Mouse (Mus musculus): ENCODE results near the gene Aco2. TPM values are rescaled to one million over a fixed set of nuclear protein-coding genes. Genes with fewer than 3 reads are reported as not detected.

Gene Aco2
- polyA plus RNA-seq, 1 experiment, result 110 TPM

DNA sequence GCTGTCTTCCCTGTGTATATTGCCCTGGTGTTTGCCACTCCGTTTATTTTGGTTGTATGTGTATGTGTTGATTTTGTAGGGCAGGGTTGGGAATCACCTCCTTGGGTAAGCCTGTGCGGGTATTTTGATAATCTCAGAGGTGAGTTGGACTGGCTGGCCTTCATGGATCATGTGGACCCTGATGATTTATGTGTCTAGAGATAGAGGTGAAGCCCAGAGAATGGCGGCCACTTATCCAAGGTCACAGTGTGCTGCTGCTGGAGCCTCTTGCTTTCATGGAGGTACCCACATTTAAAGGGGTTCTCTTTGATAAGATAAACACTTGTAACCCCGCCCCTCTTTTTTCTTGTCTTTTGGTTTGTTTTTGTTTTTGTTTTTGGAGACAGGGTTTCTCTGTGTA is 67.7 kb downstream of the Aco2 start:
- TF ChIP-seq GATA1 (IDR thresholded peaks at IDR 0.05; ENCODE audit: borderline replicate concordance, low read length), result no peak
- no peak for TF ChIP-seq FLI1 (IDR thresholded peaks at IDR 0.05; ENCODE audit: low read length)
- H3K36me3 ChIP-seq (replicated peaks; ENCODE audit: low read length), result no peaks in the 10 kb centered on the region
- H3K4me3 ChIP-seq (replicated peaks), result no peak overlapping the region
- no peaks in the 10 kb centered on the region for H3K9me3 ChIP-seq
- H3K27me3 ChIP-seq (replicated peaks), result peaks cover 25% of the 10 kb centered on the region
- H3K4me1 ChIP-seq, result peaks cover 58% of the 10 kb centered on the region

DNA sequence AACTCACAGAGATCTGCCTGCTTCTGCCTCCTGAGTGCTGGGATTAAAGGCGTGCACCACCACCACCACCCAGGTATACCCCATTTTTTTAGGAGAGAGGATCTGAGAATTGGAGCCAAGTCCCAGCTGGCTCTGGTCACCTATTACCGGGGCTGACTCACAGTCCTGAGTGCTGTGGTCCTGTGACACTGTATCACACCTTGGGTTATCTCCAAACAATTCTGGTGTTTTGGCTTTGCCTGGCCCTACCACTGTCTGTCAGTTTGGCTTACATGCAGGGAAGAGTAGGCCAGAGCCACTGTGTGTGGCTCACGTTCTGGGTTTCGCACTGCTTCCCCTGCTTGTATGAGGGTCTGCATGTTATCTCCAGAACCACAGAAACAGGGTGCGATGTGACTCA is 68.1 kb downstream of the Aco2 start:
- H3K9me3 ChIP-seq, result no peaks in the 10 kb centered on the region
- no peak for TF ChIP-seq FLI1 (IDR thresholded peaks at IDR 0.05; ENCODE audit: low read length)
- TF ChIP-seq GATA1 (IDR thresholded peaks at IDR 0.05; ENCODE audit: borderline replicate concordance, low read length), result no peak
- no peaks in the 10 kb centered on the region for H3K36me3 ChIP-seq (replicated peaks; ENCODE audit: low read length)
- peaks cover 58% of the 10 kb centered on the region for H3K4me1 ChIP-seq
- H3K27me3 ChIP-seq (replicated peaks), result peaks cover 26% of the 10 kb centered on the region
- H3K4me3 ChIP-seq (replicated peaks), result no peak overlapping the region

DNA sequence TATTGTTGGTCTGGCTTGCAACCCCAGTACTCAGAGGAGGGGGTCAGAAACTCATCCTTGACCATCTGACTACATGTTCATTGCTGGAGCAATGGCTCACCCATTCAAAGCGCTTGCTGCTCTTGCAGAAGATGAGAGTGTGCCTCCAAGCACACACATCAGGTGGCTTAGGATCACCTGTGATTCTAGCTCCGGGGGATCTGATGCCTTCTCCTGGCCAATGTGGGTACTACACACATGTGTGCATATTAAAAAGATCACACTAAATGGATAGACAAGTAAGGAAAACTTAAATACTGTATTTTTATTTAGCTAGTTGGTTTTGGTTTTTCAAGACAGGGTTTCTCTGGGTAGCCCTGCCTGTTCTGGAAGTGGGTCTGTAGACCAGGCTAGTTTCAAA is 68.9 kb downstream of the Aco2 start:
- peaks cover 51% of the 10 kb centered on the region for H3K4me1 ChIP-seq
- no peak for TF ChIP-seq GATA1 (IDR thresholded peaks at IDR 0.05; ENCODE audit: borderline replicate concordance, low read length)
- TF ChIP-seq FLI1 (IDR thresholded peaks at IDR 0.05; ENCODE audit: low read length), result no peak
- no peaks in the 10 kb centered on the region for H3K9me3 ChIP-seq
- no peak overlapping the region for H3K4me3 ChIP-seq (replicated peaks)
- H3K36me3 ChIP-seq (replicated peaks; ENCODE audit: low read length), result no peaks in the 10 kb centered on the region
- peaks cover 26% of the 10 kb centered on the region for H3K27me3 ChIP-seq (replicated peaks)

DNA sequence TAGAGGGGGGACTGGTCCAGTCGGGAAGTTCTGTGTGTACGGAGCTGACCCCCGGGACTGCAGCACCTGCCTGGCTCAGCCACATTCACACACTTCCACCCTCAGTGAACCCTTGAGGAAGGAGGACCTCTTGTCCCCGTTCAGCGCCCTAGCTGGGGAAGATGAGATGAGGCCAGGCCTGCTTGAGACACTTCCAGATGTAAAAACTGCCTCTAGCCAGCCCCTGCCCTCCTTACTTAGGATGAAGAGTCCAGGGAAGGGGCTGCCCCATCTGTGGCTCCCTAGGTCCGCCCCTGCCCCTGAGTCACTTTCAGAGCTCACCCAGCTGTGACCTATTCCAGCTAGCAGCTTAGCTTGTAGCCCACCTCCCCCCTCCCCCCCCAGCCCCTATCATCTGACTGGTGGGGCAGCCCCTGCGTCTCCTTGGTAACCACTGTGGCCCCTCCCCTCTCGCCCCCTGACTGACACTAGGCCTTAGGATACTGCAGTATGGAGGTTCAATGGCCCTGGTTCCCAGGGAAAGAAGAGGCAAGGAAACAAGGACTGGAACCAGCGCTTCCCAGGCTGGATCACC is 71.2 kb downstream of the Aco2 start:
- Histone ChIP-seq H3K4me1 (peaks cover 35% of the 10 kb centered on the region), H3K4me3 (replicated peaks) (no peak overlapping the region), H3K9me3 (peaks cover 6% of the 10 kb centered on the region; the same call in 1 of the 2 replicates), H3K27me3 (replicated peaks) (peaks cover 13% of the 10 kb centered on the region), H3K36me3 (replicated peaks; ENCODE audit: low read length) (no peaks in the 10 kb centered on the region)
- TF ChIP-seq GATA1 (IDR thresholded peaks at IDR 0.05; ENCODE audit: borderline replicate concordance, low read length) (no peak), FLI1 (IDR thresholded peaks at IDR 0.05; ENCODE audit: low read length) (no peak)

DNA sequence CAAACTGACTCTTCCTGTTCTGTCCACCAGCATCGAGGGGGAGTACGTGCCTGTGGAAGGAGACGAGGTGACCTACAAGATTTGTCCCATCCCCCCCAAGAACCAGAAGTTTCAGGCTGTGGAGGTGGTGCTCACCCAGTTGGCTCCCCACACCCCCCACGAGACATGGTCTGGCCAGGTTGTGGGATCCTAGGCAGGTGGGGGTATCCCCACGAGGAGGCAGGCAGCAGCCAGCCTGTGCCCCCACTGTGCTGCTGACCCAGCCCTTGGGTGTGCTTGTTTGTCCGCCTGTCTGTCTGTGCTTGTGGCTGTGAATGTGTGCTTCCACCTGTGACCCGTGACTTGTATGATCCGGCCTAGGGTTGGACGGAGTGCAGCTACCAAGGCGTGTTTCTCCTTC is 77.0 kb downstream of the Aco2 start:
- Histone ChIP-seq H3K4me3 (replicated peaks) (no peak overlapping the region), H3K27me3 (replicated peaks) (peaks cover 15% of the 10 kb centered on the region), H3K4me1 (peaks cover 22% of the 10 kb centered on the region), H3K36me3 (replicated peaks; ENCODE audit: low read length) (peaks cover 37% of the 10 kb centered on the region), H3K9me3 (peaks cover 6% of the 10 kb centered on the region; the same call in 1 of the 2 replicates)
- TF ChIP-seq FLI1 (IDR thresholded peaks at IDR 0.05; ENCODE audit: low read length) (no peak), GATA1 (IDR thresholded peaks at IDR 0.05; ENCODE audit: borderline replicate concordance, low read length) (no peak)

DNA sequence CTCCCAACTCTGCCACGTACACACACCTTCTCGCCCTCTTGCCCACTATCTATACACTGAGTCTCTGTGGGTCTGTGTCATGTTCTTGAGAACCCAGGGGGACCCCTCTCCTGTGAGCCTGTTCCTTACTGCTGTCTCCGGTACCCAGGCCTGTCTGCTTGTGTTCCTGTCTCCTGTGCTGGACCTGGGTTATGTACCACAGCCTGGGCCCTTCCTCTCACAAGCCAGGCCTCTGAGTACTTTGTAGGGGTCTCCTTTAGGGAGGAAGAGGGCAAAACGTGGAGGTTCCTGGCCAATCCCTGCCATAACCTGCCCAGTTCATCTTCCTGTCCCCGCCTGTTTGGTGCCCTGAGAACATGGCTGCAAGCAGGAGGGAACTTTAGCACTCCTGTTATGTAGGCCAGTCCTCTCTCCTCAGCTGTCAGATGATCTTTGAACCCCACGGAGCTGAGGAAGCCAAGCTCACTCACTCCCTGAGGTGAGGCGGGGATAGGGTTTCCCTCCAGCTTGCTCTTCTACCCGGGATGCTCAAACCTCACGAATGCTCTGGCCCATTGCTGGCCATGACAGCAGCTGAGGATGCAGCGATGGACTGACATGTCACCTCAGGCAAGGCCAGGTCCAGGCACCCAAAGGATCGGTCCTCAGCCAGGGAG is 77.5 kb downstream of the Aco2 start:
- TF ChIP-seq GATA1 (IDR thresholded peaks at IDR 0.05; ENCODE audit: borderline replicate concordance, low read length), result no peak
- TF ChIP-seq FLI1 (IDR thresholded peaks at IDR 0.05; ENCODE audit: low read length), result no peak
- H3K9me3 ChIP-seq, result peaks cover 6% of the 10 kb centered on the region; the same call in 1 of the 2 replicates
- H3K4me3 ChIP-seq (replicated peaks), result no peak overlapping the region
- H3K27me3 ChIP-seq (replicated peaks), result peaks cover 15% of the 10 kb centered on the region
- H3K36me3 ChIP-seq (replicated peaks; ENCODE audit: low read length), result peaks cover 43% of the 10 kb centered on the region
- peaks cover 22% of the 10 kb centered on the region for H3K4me1 ChIP-seq

DNA sequence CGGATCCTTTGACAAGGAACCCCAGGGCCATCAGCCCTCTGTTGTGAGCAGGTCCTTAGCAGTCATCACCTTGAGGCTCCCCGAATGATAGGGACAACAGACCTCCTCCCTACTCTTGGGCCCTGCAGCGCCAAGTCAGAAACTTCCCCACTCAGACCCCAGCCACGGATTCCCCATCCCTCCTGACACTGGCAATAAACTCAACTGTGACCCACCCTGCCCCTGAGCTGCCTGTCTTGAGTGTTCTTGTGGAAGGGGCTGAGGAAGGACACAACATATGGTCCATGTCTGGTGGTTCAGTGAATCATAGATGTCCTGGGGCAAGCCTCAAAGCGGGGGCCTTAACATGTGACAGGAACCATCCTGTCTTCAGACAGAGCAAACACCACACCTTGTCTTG is 78.6 kb downstream of the Aco2 start:
- H3K36me3 ChIP-seq (replicated peaks; ENCODE audit: low read length), result peaks cover 54% of the 10 kb centered on the region
- TF ChIP-seq FLI1 (IDR thresholded peaks at IDR 0.05; ENCODE audit: low read length) (no peak), GATA1 (IDR thresholded peaks at IDR 0.05; ENCODE audit: borderline replicate concordance, low read length) (no peak)
- peaks cover 12% of the 10 kb centered on the region for H3K27me3 ChIP-seq (replicated peaks)
- H3K9me3 ChIP-seq, result peaks cover 6% of the 10 kb centered on the region; the same call in 1 of the 2 replicates
- H3K4me1 ChIP-seq, result peaks cover 22% of the 10 kb centered on the region
- H3K4me3 ChIP-seq (replicated peaks), result no peak overlapping the region

DNA sequence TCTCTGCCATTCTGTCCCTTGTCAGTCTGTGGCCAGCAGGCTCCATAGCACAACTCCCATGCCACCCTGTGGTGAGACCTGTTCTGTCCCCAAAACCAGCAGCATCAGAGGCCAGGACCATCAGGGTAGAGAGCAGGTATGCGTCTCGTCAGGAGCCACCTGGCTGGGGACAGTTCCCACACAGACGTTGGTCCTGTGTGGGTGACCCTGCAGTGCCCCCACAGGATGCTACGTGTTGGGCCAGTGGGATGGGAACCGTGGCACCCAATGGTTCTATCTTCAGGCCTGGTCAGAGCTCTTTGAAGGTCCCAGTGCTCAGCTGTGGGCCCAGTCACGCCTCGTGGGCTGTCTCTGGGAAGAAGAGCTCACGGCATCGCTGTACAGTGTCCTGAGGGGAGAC is 79.0 kb downstream of the Aco2 start:
- peaks cover 6% of the 10 kb centered on the region; the same call in 1 of the 2 replicates for H3K9me3 ChIP-seq
- TF ChIP-seq GATA1 (IDR thresholded peaks at IDR 0.05; ENCODE audit: borderline replicate concordance, low read length) (no peak), FLI1 (IDR thresholded peaks at IDR 0.05; ENCODE audit: low read length) (no peak)
- H3K4me1 ChIP-seq, result peaks cover 22% of the 10 kb centered on the region
- H3K36me3 ChIP-seq (replicated peaks; ENCODE audit: low read length), result peaks cover 58% of the 10 kb centered on the region
- H3K27me3 ChIP-seq (replicated peaks), result peaks cover 12% of the 10 kb centered on the region
- H3K4me3 ChIP-seq (replicated peaks), result no peak overlapping the region

DNA sequence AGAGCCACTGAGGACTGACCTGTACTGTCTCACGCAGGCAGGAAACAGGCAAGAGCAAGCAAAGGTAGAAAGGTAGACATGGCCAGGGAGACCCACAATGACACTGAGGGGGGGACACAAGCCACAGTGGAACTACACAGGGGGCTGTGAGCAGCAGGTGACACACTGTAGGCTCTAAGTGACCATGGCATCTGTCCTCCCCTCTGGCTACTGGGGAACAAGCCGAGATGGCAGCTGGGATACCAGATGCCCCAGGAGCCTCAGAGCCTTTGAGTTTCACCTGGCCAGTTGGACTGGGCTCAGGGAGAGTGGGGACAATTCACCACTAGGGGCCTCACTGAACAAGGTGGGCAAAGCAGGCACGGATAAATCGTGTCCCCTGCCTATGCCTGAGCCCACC is 80.2 kb downstream of the Aco2 start:
- H3K27me3 ChIP-seq (replicated peaks), result peaks cover 9% of the 10 kb centered on the region
- H3K4me3 ChIP-seq (replicated peaks), result no peak overlapping the region
- no peak for TF ChIP-seq GATA1 (IDR thresholded peaks at IDR 0.05; ENCODE audit: borderline replicate concordance, low read length)
- H3K4me1 ChIP-seq, result peaks cover 23% of the 10 kb centered on the region
- peaks cover under 1% of the 10 kb centered on the region; the same call in 1 of the 2 replicates for H3K9me3 ChIP-seq
- peaks cover 68% of the 10 kb centered on the region for H3K36me3 ChIP-seq (replicated peaks; ENCODE audit: low read length)

DNA sequence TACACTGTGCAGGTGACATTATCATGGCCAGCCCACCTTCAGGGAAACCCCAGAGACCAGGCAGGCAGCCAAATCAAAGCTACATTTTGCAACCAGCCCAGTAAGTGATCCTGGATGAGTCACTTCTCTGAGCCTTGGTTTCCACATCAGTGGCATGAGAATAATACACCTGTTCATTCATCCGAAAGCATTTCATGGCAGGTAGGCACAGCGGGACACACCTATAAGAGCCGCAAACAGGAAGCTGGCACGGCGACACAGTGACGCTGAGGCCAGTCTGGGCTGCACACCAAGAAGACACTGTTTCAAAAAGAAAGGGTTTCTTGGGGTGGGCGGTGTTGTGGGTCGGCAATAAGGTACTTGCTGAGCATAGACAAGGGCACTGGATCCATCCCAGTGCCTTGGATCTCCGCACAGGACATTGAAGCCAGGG is 82.1 kb downstream of the Aco2 start:
- H3K27me3 ChIP-seq (replicated peaks), result peaks cover 4% of the 10 kb centered on the region
- TF ChIP-seq FLI1 (IDR thresholded peaks at IDR 0.05; ENCODE audit: low read length) (no peak), GATA1 (IDR thresholded peaks at IDR 0.05; ENCODE audit: borderline replicate concordance, low read length) (no peak)
- H3K4me3 ChIP-seq (replicated peaks), result no peak overlapping the region
- H3K36me3 ChIP-seq (replicated peaks; ENCODE audit: low read length), result peaks cover 74% of the 10 kb centered on the region
- no peaks in the 10 kb centered on the region for H3K9me3 ChIP-seq
- peaks cover 21% of the 10 kb centered on the region for H3K4me1 ChIP-seq

All from megakaryocyte, embryonic 14.5 days (primary cell).